13 mouse cellular contexts compared by ENCODE assay signal in the genomic region with DNA sequence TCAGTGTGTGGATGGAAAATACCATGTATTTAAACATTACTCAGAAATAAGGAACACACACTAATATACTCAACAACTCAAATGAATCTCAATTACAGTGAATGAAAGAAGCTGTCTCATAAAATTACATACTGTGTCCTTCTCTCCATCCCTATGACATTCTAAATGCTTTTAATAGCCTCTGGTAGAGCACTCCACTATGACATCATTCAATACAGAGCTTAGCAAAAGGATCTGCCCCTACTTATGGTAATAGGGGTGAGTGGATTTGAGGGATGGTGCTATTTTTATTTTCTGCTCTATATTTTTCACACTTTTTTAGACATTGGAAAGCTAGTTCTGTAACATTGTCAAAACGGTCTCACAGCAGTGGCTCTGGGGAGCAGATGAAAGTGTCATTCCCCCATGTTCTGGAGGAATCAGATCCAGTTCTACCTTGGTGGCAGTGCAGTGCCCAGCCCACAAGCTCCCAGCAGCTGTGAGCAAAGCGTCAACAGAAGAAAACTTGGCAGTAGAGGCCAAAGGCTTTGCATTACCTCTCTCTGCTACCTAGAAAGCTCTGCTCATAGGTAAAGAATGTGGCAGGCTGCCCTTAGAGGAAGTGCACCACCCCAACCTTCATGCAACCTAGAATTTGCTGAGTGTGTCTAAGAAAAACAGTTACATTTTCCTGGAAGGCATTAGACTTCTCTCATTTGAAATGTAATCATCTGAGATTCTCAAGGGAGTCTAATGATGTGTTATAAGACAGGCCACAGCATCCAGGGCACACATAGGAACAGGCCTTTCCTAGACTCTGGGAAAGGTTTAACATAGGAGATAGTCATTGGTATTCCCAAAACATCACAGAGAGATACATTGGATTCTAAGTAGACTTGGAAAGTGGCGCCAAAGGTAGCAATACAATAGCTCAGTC.
"Had no signal": no experiment of that assay in that cellular context is flagged by ENCODE, and none has a peak within 500 bp of the region (broad histone marks: within the 10 kb centered on the region; RNA-seq: fewer than 3 reads in every experiment).

No protein-coding gene starts in this region.

- H3K27ac ChIP-seq: left cerebral cortex, adult 2 months; liver, embryonic 15.5 days; midbrain, embryonic 10.5 days; neural tube, embryonic 15.5 days; stomach, embryonic 15.5 days had no signal

- H3K9ac ChIP-seq: liver, embryonic 15.5 days; neural tube, embryonic 15.5 days; stomach, embryonic 15.5 days had no signal

- H3K36me3 ChIP-seq: liver, embryonic 15.5 days; midbrain, embryonic 10.5 days; neural tube, embryonic 15.5 days; stomach, embryonic 15.5 days had no signal

- DNase-seq: kidney, adult 8-10 months; kidney, postnatal 25 days; midbrain, embryonic 14.5 days; right cerebral cortex, postnatal 4 days; spleen, adult 18-20 months; thymus, postnatal 4 days had no signal

- H3K9me3 ChIP-seq: liver, embryonic 15.5 days; midbrain, embryonic 10.5 days; neural tube, embryonic 15.5 days; stomach, embryonic 15.5 days had no signal

- H3K4me2 ChIP-seq: liver, embryonic 11.5 days; liver, embryonic 15.5 days; neural tube, embryonic 15.5 days; stomach, embryonic 15.5 days had no signal

- H3K27me3 ChIP-seq: liver, embryonic 15.5 days; neural tube, embryonic 15.5 days; stomach, embryonic 15.5 days had no signal

- H3K4me1 ChIP-seq: liver, embryonic 15.5 days; midbrain, embryonic 10.5 days; neural tube, embryonic 15.5 days; stomach, embryonic 15.5 days had no signal

- H3K4me3 ChIP-seq: left cerebral cortex, adult 2 months; liver, embryonic 15.5 days; midbrain, embryonic 10.5 days; myocyte; neural tube, embryonic 15.5 days; stomach, embryonic 15.5 days had no signal
